In the genomic region with DNA sequence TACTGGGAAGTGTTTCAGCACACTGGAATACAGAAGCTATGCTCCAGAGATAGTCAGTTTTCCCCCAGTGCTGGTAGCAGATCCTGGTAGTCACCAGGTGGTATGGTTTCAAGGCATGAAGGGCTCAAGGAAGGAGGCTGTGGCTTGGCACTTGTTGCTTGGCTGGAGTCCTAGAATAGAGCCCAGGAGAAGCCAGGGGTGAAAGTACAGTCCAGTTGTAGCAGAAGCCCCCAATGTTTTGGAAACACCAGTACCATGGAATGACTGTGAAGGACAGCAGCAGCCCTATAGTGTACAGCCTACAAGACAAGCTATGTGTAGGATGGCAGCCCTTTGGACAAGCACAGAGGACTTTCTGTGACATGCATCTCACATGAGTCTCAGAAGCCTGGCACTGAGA, we compare ENCODE assay signal across 14 mouse cellular contexts.
"Had no signal": no experiment of that assay in that cellular context is flagged by ENCODE, and none has a peak within 500 bp of the region (broad histone marks: within the 10 kb centered on the region; RNA-seq: fewer than 3 reads in every experiment).

No protein-coding gene starts in this region.

- H3K4me2 ChIP-seq: limb, embryonic 13.5 days; lung, embryonic 14.5 days; neural tube, embryonic 15.5 days had no signal

- H3K36me3 ChIP-seq: limb, embryonic 13.5 days; midbrain, embryonic 10.5 days; neural tube, embryonic 15.5 days had no signal

- H3K27me3 ChIP-seq: limb, embryonic 13.5 days; neural tube, embryonic 15.5 days had no signal

- DNase-seq: left cerebral cortex, postnatal 4 days; lung, embryonic 14.5 days; lung, postnatal 10 days; lung, postnatal 4 days; midbrain, embryonic 14.5 days; right cerebral cortex, adult 18-20 months; right cerebral cortex, postnatal 25 days; thymus, postnatal 14 days had no signal

- H3K9ac ChIP-seq: limb, embryonic 13.5 days; lung, embryonic 14.5 days; neural tube, embryonic 15.5 days had no signal

- ATAC-seq: inflammation-experienced regulatory T-cells, adult 6 months had no signal

- H3K4me3 ChIP-seq: limb, embryonic 13.5 days; midbrain, embryonic 10.5 days; myocyte; neural tube, embryonic 15.5 days had no signal

- H3K27ac ChIP-seq: limb, embryonic 13.5 days; midbrain, embryonic 10.5 days; neural tube, embryonic 15.5 days; stomach, postnatal 0 days had no signal

- H3K9me3 ChIP-seq: limb, embryonic 13.5 days; midbrain, embryonic 10.5 days; neural tube, embryonic 15.5 days had no signal
